Mouse (Mus musculus): ENCODE data around the gene Sorcs1. TPM values are rescaled to one million over a fixed set of nuclear protein-coding genes. Genes with fewer than 3 reads are reported as not detected.
A peak's percentile ranks its signal among the peaks of the same experiment; 100 is the strongest.

Sorcs1 gene
- polyA plus RNA-seq, 1 experiment from 2014 or later: 4.7 TPM

DNA sequence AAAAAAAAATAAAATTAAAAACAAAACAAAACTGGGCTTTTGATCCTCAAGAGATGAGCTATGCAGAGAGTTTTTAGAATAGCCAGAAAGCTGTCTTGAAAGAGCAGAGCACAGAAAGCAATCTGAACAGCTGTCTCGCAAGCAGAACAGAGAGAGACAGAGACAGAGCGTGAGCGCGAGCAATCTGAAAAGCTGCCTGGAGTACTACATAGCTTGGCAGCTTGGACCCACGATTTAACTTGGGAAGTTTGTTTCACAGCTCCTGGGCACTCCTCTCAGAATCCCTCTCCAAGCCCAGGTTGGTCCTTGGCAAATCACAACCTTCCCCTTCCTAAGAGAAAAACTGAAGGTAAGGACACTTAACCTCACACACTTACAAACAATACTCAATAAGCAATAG lies 192.1 kb downstream of the Sorcs1 start:
- ATAC-seq (ENCODE audit: low FRiP score): no peak
- no peak for DNase-seq (ENCODE audit: low spot score)

DNA sequence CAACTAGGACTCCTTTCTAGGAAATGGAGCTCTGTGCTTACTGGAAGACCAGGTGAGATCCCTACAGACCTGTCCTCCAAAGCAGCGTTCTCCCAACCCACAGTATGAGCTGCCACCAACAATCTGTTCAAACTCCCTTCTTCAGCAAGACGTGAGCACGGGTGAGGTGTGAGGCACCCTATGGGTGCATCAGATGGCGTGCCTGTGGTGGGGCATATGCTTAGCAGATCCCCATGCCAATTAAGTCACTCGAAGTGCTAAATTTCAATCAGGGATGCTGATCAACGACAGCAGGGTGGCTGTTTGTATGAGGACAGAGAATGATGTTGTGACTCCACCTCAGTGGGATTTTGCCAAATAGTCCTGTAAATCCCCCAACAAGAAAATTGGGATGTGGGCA lies 201.7 kb downstream of the Sorcs1 start:
- Histone ChIP-seq H3K4me2 (replicated peaks; ENCODE audit: low read depth, low read length) (no peak overlapping the region), H3K27ac (ENCODE audit: low read depth, low read length) (no peak overlapping the region), H3K4me3 (ENCODE audit: low read depth, low read length) (no peak overlapping the region), H3K36me3 (ENCODE audit: control insufficient read depth, insufficient read depth, low read length) (no peaks in the 10 kb centered on the region), H3K4me1 (replicated peaks; ENCODE audit: control insufficient read depth, insufficient read depth, low read length) (no peaks in the 10 kb centered on the region), H3K9ac (ENCODE audit: low read depth, low read length) (no peak overlapping the region), H3K27me3 (ENCODE audit: control insufficient read depth, insufficient read depth, low read length) (no peaks in the 10 kb centered on the region), H3K9me3 (ENCODE audit: control insufficient read depth, low read length) (no peaks in the 10 kb centered on the region)
- no peak for DNase-seq (ENCODE audit: low spot score)
- WGBS: 78% methylated on average over 6 of the region's 6 CpGs
- no peak for ATAC-seq (ENCODE audit: low FRiP score)

More for the DNA sequence above, 192.1 kb downstream of the Sorcs1 start:
- no peak overlapping the region for H3K4me3 ChIP-seq (ENCODE audit: low read depth, low read length)
- no peak overlapping the region for H3K9ac ChIP-seq (ENCODE audit: low read depth, low read length)
- no peaks in the 10 kb centered on the region for H3K27me3 ChIP-seq (ENCODE audit: control insufficient read depth, insufficient read depth, low read length)
- no peaks in the 10 kb centered on the region for H3K36me3 ChIP-seq (ENCODE audit: control insufficient read depth, insufficient read depth, low read length)
- WGBS: 88% methylated on average over 5 of the region's 5 CpGs
- no peak overlapping the region for H3K27ac ChIP-seq (ENCODE audit: low read depth, low read length)
- no peaks in the 10 kb centered on the region for H3K4me1 ChIP-seq (replicated peaks; ENCODE audit: control insufficient read depth, insufficient read depth, low read length)
- H3K9me3 ChIP-seq (ENCODE audit: control insufficient read depth, low read length): no peaks in the 10 kb centered on the region
- no peak overlapping the region for H3K4me2 ChIP-seq (replicated peaks; ENCODE audit: low read depth, low read length)

DNA sequence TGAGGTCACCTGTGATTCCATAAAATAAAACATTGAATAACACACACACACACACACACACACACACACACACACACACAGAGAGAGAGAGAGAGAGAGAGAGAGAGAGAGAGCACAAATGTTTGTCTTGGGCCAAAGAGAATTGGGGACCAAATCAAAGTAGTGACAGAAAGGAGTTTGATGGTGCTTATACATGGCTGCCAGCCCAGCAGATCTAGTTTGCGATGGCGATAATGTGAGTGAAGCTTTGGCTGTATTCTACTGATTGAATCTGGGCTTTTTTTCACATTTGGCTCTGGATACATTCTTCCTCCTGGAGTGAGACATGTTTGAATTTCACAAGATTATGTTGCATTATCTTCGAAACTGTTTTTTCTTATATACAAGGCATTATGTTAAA lies 209.9 kb downstream of the Sorcs1 start:
- Histone ChIP-seq H3K36me3 (ENCODE audit: control insufficient read depth, insufficient read depth, low read length) (no peaks in the 10 kb centered on the region), H3K9ac (ENCODE audit: low read depth, low read length) (no peak overlapping the region), H3K27ac (ENCODE audit: low read depth, low read length) (no peak overlapping the region), H3K4me3 (ENCODE audit: low read depth, low read length) (no peak overlapping the region), H3K9me3 (ENCODE audit: control insufficient read depth, low read length) (no peaks in the 10 kb centered on the region), H3K27me3 (ENCODE audit: control insufficient read depth, insufficient read depth, low read length) (no peaks in the 10 kb centered on the region), H3K4me1 (replicated peaks; ENCODE audit: control insufficient read depth, insufficient read depth, low read length) (no peaks in the 10 kb centered on the region), H3K4me2 (replicated peaks; ENCODE audit: low read depth, low read length) (no peak overlapping the region)
- 98% methylated on average over 3 of the region's 3 CpGs for WGBS
- DNase-seq (ENCODE audit: low spot score) (no peak), ATAC-seq (ENCODE audit: low FRiP score) (no peak)

DNA sequence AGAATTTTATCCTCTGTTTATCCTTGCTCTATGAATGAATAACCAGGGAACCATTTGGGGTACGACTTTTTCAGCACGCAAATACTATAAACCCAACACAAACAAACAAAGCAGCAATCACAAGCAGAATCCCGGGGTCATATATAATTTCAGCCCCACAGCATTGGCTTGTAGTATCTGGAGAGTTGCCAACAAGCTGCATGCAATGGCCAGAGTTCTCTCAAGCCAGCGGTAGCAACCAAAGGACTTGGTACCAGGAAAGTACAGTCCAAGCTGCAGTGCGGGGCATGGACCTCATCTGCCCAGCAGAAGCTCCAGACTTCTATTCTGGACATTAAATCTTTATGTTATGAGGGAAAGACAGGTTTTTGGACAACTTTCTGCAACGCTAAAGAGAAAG lies 213.6 kb downstream of the Sorcs1 start:
- ATAC-seq (ENCODE audit: low FRiP score) (no peak), DNase-seq (ENCODE audit: low spot score) (no peak)
- H3K4me3 ChIP-seq (ENCODE audit: low read depth, low read length): no peak overlapping the region
- H3K9ac ChIP-seq (ENCODE audit: low read depth, low read length): no peak overlapping the region
- whole genome bisulfite sequencing: 87% methylated on average over 6 of the region's 6 CpGs
- no peaks in the 10 kb centered on the region for H3K27me3 ChIP-seq (ENCODE audit: control insufficient read depth, insufficient read depth, low read length)
- no peak overlapping the region for H3K27ac ChIP-seq (ENCODE audit: low read depth, low read length)
- no peak overlapping the region for H3K4me2 ChIP-seq (replicated peaks; ENCODE audit: low read depth, low read length)
- no peaks in the 10 kb centered on the region for H3K9me3 ChIP-seq (ENCODE audit: control insufficient read depth, low read length)
- H3K4me1 ChIP-seq (replicated peaks; ENCODE audit: control insufficient read depth, insufficient read depth, low read length): no peaks in the 10 kb centered on the region
- H3K36me3 ChIP-seq (ENCODE audit: control insufficient read depth, insufficient read depth, low read length): no peaks in the 10 kb centered on the region

DNA sequence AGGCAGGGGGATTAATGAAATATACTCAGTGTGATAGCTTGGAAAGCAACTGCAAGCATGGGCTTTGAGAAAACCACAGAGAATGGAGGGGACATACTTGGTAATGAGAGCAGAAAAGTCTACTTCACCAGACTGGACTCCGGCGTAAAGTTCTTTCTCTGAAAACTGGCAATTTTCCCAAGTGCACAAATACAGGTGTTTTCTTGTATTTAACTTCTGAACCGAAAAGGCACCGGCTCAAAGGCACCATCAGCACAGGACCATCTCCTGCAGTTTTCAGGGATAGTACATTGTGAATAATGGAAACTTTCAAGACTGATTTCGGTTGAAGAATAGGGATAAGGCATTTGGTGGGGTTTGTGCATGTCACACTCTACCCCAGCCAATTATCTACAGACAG lies 219.9 kb downstream of the Sorcs1 start:
- 87% methylated on average over 5 of the region's 5 CpGs for WGBS
- DNase-seq (ENCODE audit: low spot score): no peak

DNA sequence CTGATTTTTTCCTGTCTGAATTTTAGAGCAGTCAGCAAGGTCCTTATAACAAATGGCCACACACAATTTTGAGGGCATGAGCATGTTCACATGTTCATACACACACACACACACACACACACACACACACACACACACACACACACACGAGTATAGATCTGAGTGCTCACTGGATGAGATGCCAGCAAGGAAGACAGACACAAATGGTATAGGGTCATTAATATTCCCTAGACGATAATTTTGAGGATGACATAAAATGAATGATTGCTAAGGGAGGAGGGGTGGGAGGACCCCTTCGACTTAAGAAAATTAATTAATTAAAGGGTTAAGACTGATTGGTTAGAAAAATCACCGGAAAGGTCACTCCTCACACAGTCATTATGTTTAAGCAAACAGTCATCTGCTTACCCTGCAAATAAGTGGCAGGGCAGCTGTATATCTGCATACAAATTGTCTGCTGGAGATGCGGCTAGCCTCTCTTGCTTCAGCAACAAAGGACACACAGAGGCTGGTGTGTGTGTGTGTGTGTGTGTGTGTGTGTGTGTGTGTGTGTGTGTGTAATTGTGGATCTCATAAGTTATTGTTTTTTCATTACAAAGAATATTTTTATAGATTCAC lies 221.1 kb downstream of the Sorcs1 start:
- ATAC-seq (ENCODE audit: low FRiP score) (peak; percentile 84), DNase-seq (ENCODE audit: low spot score) (peak; percentile 30)
- H3K4me3 ChIP-seq (ENCODE audit: low read depth, low read length): no peak overlapping the region
- H3K9me3 ChIP-seq (ENCODE audit: control insufficient read depth, low read length): no peaks in the 10 kb centered on the region
- H3K36me3 ChIP-seq (ENCODE audit: control insufficient read depth, insufficient read depth, low read length): no peaks in the 10 kb centered on the region
- no peak overlapping the region for H3K4me2 ChIP-seq (replicated peaks; ENCODE audit: low read depth, low read length)
- H3K9ac ChIP-seq (ENCODE audit: low read depth, low read length): no peak overlapping the region
- H3K27ac ChIP-seq (ENCODE audit: low read depth, low read length): no peak overlapping the region
- WGBS: 39% methylated on average over 5 of the region's 5 CpGs
- H3K27me3 ChIP-seq (ENCODE audit: control insufficient read depth, insufficient read depth, low read length): no peaks in the 10 kb centered on the region
- H3K4me1 ChIP-seq (replicated peaks; ENCODE audit: control insufficient read depth, insufficient read depth, low read length): no peaks in the 10 kb centered on the region

More for the DNA sequence above, 219.9 kb downstream of the Sorcs1 start:
- Histone ChIP-seq H3K27me3 (ENCODE audit: control insufficient read depth, insufficient read depth, low read length) (no peaks in the 10 kb centered on the region), H3K9ac (ENCODE audit: low read depth, low read length) (no peak overlapping the region), H3K36me3 (ENCODE audit: control insufficient read depth, insufficient read depth, low read length) (no peaks in the 10 kb centered on the region), H3K4me1 (replicated peaks; ENCODE audit: control insufficient read depth, insufficient read depth, low read length) (no peaks in the 10 kb centered on the region), H3K4me3 (ENCODE audit: low read depth, low read length) (no peak overlapping the region), H3K27ac (ENCODE audit: low read depth, low read length) (no peak overlapping the region), H3K4me2 (replicated peaks; ENCODE audit: low read depth, low read length) (no peak overlapping the region), H3K9me3 (ENCODE audit: control insufficient read depth, low read length) (no peaks in the 10 kb centered on the region)
- no peak for ATAC-seq (ENCODE audit: low FRiP score)

DNA sequence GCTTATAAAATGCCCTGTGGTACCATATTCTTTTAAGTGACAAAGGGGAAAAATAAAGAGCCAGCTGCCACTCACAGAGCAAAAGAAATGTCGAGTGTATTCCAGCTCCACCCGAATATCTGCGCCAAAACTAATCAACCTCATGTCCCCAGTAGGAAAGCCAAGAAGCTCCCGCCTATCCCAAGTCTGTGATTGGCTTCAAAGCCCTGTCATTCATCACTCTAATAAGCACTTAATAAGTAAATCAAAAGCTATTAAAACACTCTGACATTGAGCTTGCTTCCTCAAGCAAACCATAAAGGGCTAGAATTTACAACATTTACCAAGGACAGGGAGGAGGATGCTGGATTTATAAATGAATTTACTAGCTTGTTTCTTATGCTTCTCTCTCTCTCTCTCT lies 237.3 kb downstream of the Sorcs1 start:
- H3K4me3 ChIP-seq (ENCODE audit: low read depth, low read length): no peak overlapping the region
- ATAC-seq (ENCODE audit: low FRiP score) (no peak), DNase-seq (ENCODE audit: low spot score) (peak; percentile 26)
- no peaks in the 10 kb centered on the region for H3K27me3 ChIP-seq (ENCODE audit: control insufficient read depth, insufficient read depth, low read length)
- H3K9ac ChIP-seq (ENCODE audit: low read depth, low read length): no peak overlapping the region
- 0 out of 2 replicates have a peak overlapping the region, but pooled peaks have one; percentile 7 for H3K4me2 ChIP-seq (replicated peaks; ENCODE audit: low read depth, low read length)
- no peak overlapping the region for H3K27ac ChIP-seq (ENCODE audit: low read depth, low read length)
- 9% methylated on average over 4 of the region's 4 CpGs for WGBS
- H3K9me3 ChIP-seq (ENCODE audit: control insufficient read depth, low read length): no peaks in the 10 kb centered on the region
- no peaks in the 10 kb centered on the region for H3K36me3 ChIP-seq (ENCODE audit: control insufficient read depth, insufficient read depth, low read length)
- H3K4me1 ChIP-seq (replicated peaks; ENCODE audit: control insufficient read depth, insufficient read depth, low read length): peaks cover 4% of the 10 kb centered on the region; the same call in 1 of the 2 replicates

DNA sequence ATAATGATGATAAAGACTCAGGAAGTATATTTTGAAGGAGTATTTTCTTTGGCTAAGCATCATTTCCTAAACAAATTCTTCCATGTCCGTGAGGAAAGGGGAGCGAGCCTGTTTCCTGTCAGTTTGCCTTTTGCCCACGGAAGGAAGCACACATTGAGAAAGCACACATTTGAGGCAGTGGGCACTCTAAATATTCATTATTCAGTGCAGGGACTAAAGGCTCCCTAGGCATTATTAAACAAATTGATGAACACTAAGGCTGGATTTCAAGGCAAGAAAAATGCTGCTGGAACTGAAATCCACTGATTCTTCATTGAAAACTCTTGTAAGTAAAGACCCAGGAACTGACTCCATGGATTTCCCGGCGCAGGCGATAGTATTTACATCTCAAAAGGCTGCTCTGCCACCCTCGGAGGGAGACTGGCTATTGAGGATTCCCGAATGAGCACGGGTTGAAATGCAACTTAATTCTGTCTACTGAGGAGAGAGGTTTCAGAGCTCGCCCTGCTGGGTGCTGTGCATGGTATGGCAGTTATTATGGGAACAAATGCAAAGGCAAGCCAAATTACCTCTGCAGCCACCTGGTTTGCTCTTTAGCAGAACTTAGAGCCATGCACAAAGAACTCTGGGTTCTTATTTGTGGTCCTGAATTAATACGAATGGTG lies 238.1 kb downstream of the Sorcs1 start:
- 3% methylated on average over 10 of the region's 11 CpGs for WGBS
- no peaks in the 10 kb centered on the region for H3K9me3 ChIP-seq (ENCODE audit: control insufficient read depth, low read length)
- peaks cover 4% of the 10 kb centered on the region; the same call in 1 of the 2 replicates for H3K4me1 ChIP-seq (replicated peaks; ENCODE audit: control insufficient read depth, insufficient read depth, low read length)
- 0 out of 2 replicates have a peak overlapping the region, but pooled peaks have one; percentile 12 for H3K4me3 ChIP-seq (ENCODE audit: low read depth, low read length)
- DNase-seq (ENCODE audit: low spot score): peak; percentile 68
- peak overlapping the region; percentile 44; the same call in 1 of the 2 replicates for H3K27ac ChIP-seq (ENCODE audit: low read depth, low read length)
- H3K27me3 ChIP-seq (ENCODE audit: control insufficient read depth, insufficient read depth, low read length): no peaks in the 10 kb centered on the region
- H3K9ac ChIP-seq (ENCODE audit: low read depth, low read length): no peak overlapping the region
- peak overlapping the region; percentile 30 for H3K4me2 ChIP-seq (replicated peaks; ENCODE audit: low read depth, low read length)
- ATAC-seq (ENCODE audit: low FRiP score): peak; percentile 87
- no peaks in the 10 kb centered on the region for H3K36me3 ChIP-seq (ENCODE audit: control insufficient read depth, insufficient read depth, low read length)

DNA sequence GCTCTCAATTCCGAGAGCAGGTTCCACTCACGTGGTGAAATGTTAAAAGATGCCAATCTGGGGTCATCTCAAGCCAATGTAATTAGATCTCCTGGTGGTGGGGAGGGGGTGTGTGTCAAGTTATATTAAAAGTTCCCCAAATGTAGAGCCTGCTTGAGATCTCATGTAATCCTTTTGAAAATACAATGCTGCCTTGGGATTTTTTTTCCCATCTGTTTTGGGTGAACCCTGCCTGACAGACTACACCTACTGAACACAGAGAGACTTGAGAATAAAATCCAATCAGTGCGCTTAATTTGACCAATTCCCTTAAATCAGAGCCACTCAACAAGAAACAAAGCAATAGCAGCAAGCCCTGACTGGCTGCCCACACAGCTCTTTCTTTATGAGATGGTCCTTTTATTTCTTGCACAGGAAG lies 239.0 kb downstream of the Sorcs1 start:
- DNase-seq (ENCODE audit: low spot score): peak; percentile 8
- peak; percentile 20; the same call in 1 of the 2 replicates for ATAC-seq (ENCODE audit: low FRiP score)
- Histone ChIP-seq H3K4me2 (replicated peaks; ENCODE audit: low read depth, low read length) (no peak overlapping the region), H3K4me3 (ENCODE audit: low read depth, low read length) (no peak overlapping the region), H3K9me3 (ENCODE audit: control insufficient read depth, low read length) (no peaks in the 10 kb centered on the region), H3K36me3 (ENCODE audit: control insufficient read depth, insufficient read depth, low read length) (no peaks in the 10 kb centered on the region), H3K4me1 (replicated peaks; ENCODE audit: control insufficient read depth, insufficient read depth, low read length) (peaks cover 4% of the 10 kb centered on the region; the same call in 1 of the 2 replicates), H3K9ac (ENCODE audit: low read depth, low read length) (no peak overlapping the region), H3K27me3 (ENCODE audit: control insufficient read depth, insufficient read depth, low read length) (no peaks in the 10 kb centered on the region), H3K27ac (ENCODE audit: low read depth, low read length) (peak overlapping the region; percentile 60; the same call in 1 of the 2 replicates)
- 13% methylated on average over 3 of the region's 3 CpGs for WGBS

All from hindbrain, embryonic 11.5 days (tissue).